Mouse (Mus musculus) forebrain, embryonic 11.5 days (tissue): ENCODE results near the gene Spata3. TPM values are rescaled to one million over a fixed set of nuclear protein-coding genes. Genes with fewer than 3 reads are reported as not detected.
"Not testable (repeated sequence)": the region's sequence is repeated elsewhere in the genome, so short reads cannot be mapped to it uniquely, and the experiment has no call there.

ENCODE experiments used
- ATAC-seq: fragments of 200-750 bp; cut with Nextera tagmentation; replicated peaks from 2 replicates; pipeline ENCODE4 v1.8.0; 2017; ENCODE audit warnings: moderate TSS enrichment; ENCODE audit not compliant: low FRiP score
- DNase-seq: peaks from one replicate; pipeline ENCODE4 v3.0.0-alpha.2; 2017; ENCODE audit warnings: low spot score
- H3K27ac ChIP-seq: fragments of 300-500 bp; sonication (generic); 2 replicates; pipeline ENCODE4 v1.5.1; 2014; ENCODE audit warnings: low read depth, low read length
- H3K27me3 ChIP-seq: fragments of 300-500 bp; sonication (generic); 2 replicates; pipeline ENCODE4 v1.6.1; 2014; ENCODE audit warnings: mild to moderate bottlenecking, low read length, mixed read lengths; ENCODE audit not compliant: control insufficient read depth, insufficient read depth
- H3K36me3 ChIP-seq: fragments of 300-500 bp; sonication (generic); 2 replicates; pipeline ENCODE4 v1.6.1; 2014; ENCODE audit warnings: mild to moderate bottlenecking, low read length, moderate library complexity, mixed read lengths; ENCODE audit not compliant: control insufficient read depth, insufficient read depth
- H3K4me1 ChIP-seq: fragments of 300-500 bp; sonication (generic); replicated peaks from 2 replicates; pipeline ENCODE4 v1.6.1; 2014; ENCODE audit warnings: low read length, mixed read lengths; ENCODE audit not compliant: control insufficient read depth, insufficient read depth
- H3K4me2 ChIP-seq: fragments of 300-500 bp; sonication (generic); 2 replicates; pipeline ENCODE4 v1.6.1; 2014; ENCODE audit warnings: low read depth, mild to moderate bottlenecking, low read length, moderate library complexity, mixed read lengths; ENCODE audit not compliant: severe bottlenecking
- H3K4me3 ChIP-seq: fragments of 300-500 bp; sonication (generic); 2 replicates; pipeline ENCODE4 v1.5.1; 2014; ENCODE audit warnings: low read depth, low read length
- H3K9ac ChIP-seq: fragments of 300-500 bp; sonication (generic); 2 replicates; pipeline ENCODE4 v1.6.1; 2014; ENCODE audit warnings: low read length
- H3K9me3 ChIP-seq: fragments of 300-500 bp; sonication (generic); 2 replicates; pipeline ENCODE4 v1.6.1; 2016; ENCODE audit warnings: low read length, mixed read lengths; ENCODE audit not compliant: control insufficient read depth
- WGBS: fragments of 180-500 bp; shearing (Covaris S2); extraction: QIAGEN DNeasy Blood & Tissue Kit; methylation state at CpG from one replicate; pipeline ENCODE4 v1.1.7; 2014; 5-methylcytosine and 5-hydroxymethylcytosine counted together
- polyA plus RNA-seq: library from polyadenylated mRNA; unstranded; fragments of >200 nt; fragmentation: Nextera tagmentation; extraction: Ambion mirVana; gene quantifications from 2 replicates; pipeline ENCODE4 v1.2.1, GENCODE M21; 2014

The Spata3 gene
- polyA plus RNA-seq, 1 experiment from 2014 or later: not detected

- H3K9me3 ChIP-seq: no peaks in the 10 kb centered on the region
- H3K9ac ChIP-seq: no peak overlapping the region
- DNase-seq (peak; percentile 93), ATAC-seq (peak; percentile 80; the same call in 1 of the 2 replicates)
- no peak overlapping the region for H3K27ac ChIP-seq
- H3K4me1 ChIP-seq: 0 out of 2 replicates have a peak, but pooled peaks cover 3% of the 10 kb centered on the region
- H3K4me3 ChIP-seq: no peak overlapping the region
- no peaks in the 10 kb centered on the region for H3K27me3 ChIP-seq
- 2% methylated on average over 7 of the region's 7 CpGs for WGBS
- no peak overlapping the region for H3K4me2 ChIP-seq
- no peaks in the 10 kb centered on the region for H3K36me3 ChIP-seq
These were observed 8.8 kb upstream of the Spata3 start for GRCm38 (mm10) chr1:86007778-86008177.

GRCm38 (mm10) chr1:86015758-86016157 lies 858 bp upstream of the Spata3 start:
- not testable (repeated sequence) for H3K9ac ChIP-seq, ATAC-seq

GRCm38 (mm10) chr1:86018235-86019055 lies 1.8 kb downstream of the Spata3 start:
- Histone ChIP-seq H3K36me3 (no peaks in the 10 kb centered on the region), H3K4me1 (no peaks in the 10 kb centered on the region; the same call in 1 of the 2 replicates), H3K27me3 (peaks cover 14% of the 10 kb centered on the region), H3K4me3 (peak overlapping the region; percentile 43), H3K4me2 (peak overlapping the region; percentile 97), H3K9me3 (no peaks in the 10 kb centered on the region), H3K27ac (no peak overlapping the region), H3K9ac (peak overlapping the region; percentile 56)
- DNase-seq (peak; percentile 88), ATAC-seq (peak; percentile 60)
- 3% methylated on average over 60 of the region's 60 CpGs for WGBS

More at GRCm38 (mm10) chr1:86015758-86016157, 858 bp upstream of the Spata3 start:
- H3K4me3 ChIP-seq, H3K9me3 ChIP-seq, H3K27ac ChIP-seq, H3K36me3 ChIP-seq, H3K4me2 ChIP-seq, DNase-seq, H3K4me1 ChIP-seq: not testable (repeated sequence)
- WGBS: 93% methylated on average over 9 of the region's 9 CpGs
- H3K27me3 ChIP-seq: peaks cover 14% of the 10 kb centered on the region

- H3K9me3 ChIP-seq: no peaks in the 10 kb centered on the region
- ATAC-seq (no peak), DNase-seq (no peak)
- H3K4me1 ChIP-seq: no peaks in the 10 kb centered on the region; the same call in 1 of the 2 replicates
- no peak overlapping the region for H3K9ac ChIP-seq
- WGBS: 70% methylated on average over 11 of the region's 11 CpGs
- H3K27ac ChIP-seq: no peak overlapping the region
- no peak overlapping the region for H3K4me2 ChIP-seq
- H3K4me3 ChIP-seq: no peak overlapping the region
- peaks cover 14% of the 10 kb centered on the region for H3K27me3 ChIP-seq
- H3K36me3 ChIP-seq: no peaks in the 10 kb centered on the region
These were observed 4.9 kb downstream of the Spata3 start for GRCm38 (mm10) chr1:86021365-86021989.

GRCm38 (mm10) chr1:86032273-86032987 lies 15.8 kb downstream of the Spata3 start:
- Histone ChIP-seq H3K9me3 (no peaks in the 10 kb centered on the region), H3K27ac (no peak overlapping the region), H3K4me3 (no peak overlapping the region), H3K9ac (no peak overlapping the region), H3K4me2 (no peak overlapping the region), H3K4me1 (0 out of 2 replicates have a peak, but pooled peaks cover 3% of the 10 kb centered on the region), H3K36me3 (no peaks in the 10 kb centered on the region), H3K27me3 (no peaks in the 10 kb centered on the region)
- 13% methylated on average over 11 of the region's 11 CpGs for WGBS
- no peak for DNase-seq
- no peak for ATAC-seq

GRCm38 (mm10) chr1:86038191-86038951 lies 21.8 kb downstream of the Spata3 start:
- ATAC-seq (no peak), DNase-seq (no peak)
- 78% methylated on average over 3 of the region's 3 CpGs for WGBS
- H3K27me3 ChIP-seq: no peaks in the 10 kb centered on the region
- no peaks in the 10 kb centered on the region for H3K4me1 ChIP-seq
- H3K27ac ChIP-seq: no peak overlapping the region
- H3K36me3 ChIP-seq: no peaks in the 10 kb centered on the region
- H3K9me3 ChIP-seq: no peaks in the 10 kb centered on the region
- no peak overlapping the region for H3K9ac ChIP-seq
- H3K4me3 ChIP-seq: no peak overlapping the region
- no peak overlapping the region for H3K4me2 ChIP-seq

GRCm38 (mm10) chr1:86040131-86040530 lies 23.5 kb downstream of the Spata3 start:
- Histone ChIP-seq H3K27me3 (peaks cover 6% of the 10 kb centered on the region), H3K27ac (no peak overlapping the region), H3K9ac (no peak overlapping the region), H3K36me3 (no peaks in the 10 kb centered on the region), H3K4me3 (no peak overlapping the region), H3K4me2 (no peak overlapping the region), H3K9me3 (no peaks in the 10 kb centered on the region), H3K4me1 (no peaks in the 10 kb centered on the region)
- no peak for DNase-seq
- no peak for ATAC-seq
- WGBS: 57% methylated on average over 4 of the region's 4 CpGs

- H3K4me2 ChIP-seq: no peak overlapping the region
- no peak overlapping the region for H3K4me3 ChIP-seq
- WGBS: 91% methylated on average over 3 of the region's 3 CpGs
- H3K9me3 ChIP-seq: no peaks in the 10 kb centered on the region
- DNase-seq (no peak), ATAC-seq (no peak)
- no peak overlapping the region for H3K9ac ChIP-seq
- H3K36me3 ChIP-seq: no peaks in the 10 kb centered on the region
- H3K4me1 ChIP-seq: no peaks in the 10 kb centered on the region
- H3K27me3 ChIP-seq: peaks cover 11% of the 10 kb centered on the region
- H3K27ac ChIP-seq: no peak overlapping the region
These were observed 24.2 kb downstream of the Spata3 start for GRCm38 (mm10) chr1:86040817-86041216.
